Mouse (Mus musculus) 3134 (cell line): ENCODE measurements around the gene Slc37a4.
"Not testable (repeated sequence)": the region's sequence is repeated elsewhere in the genome, so short reads cannot be mapped to it uniquely, and the experiment has no call there.

Experiments used
- DNase-seq: peaks from one replicate; pipeline ENCODE4 v3.0.0-alpha.2; 2011; ENCODE audit warnings: low spot score; ENCODE audit not compliant: insufficient read length; ENCODE audit errors: extremely low read depth

Slc37a4 gene

GRCm38 (mm10) chr9:44396684-44397411 is at the start of gene Slc37a4:
Slc37a4 (plus strand) TSS chr9:44396852.
- peak; percentile 98 for DNase-seq

- DNase-seq, result no peak
Observed at GRCm38 (mm10) chr9:44347166-44347565, 49.5 kb upstream of the Slc37a4 start.

DNA sequence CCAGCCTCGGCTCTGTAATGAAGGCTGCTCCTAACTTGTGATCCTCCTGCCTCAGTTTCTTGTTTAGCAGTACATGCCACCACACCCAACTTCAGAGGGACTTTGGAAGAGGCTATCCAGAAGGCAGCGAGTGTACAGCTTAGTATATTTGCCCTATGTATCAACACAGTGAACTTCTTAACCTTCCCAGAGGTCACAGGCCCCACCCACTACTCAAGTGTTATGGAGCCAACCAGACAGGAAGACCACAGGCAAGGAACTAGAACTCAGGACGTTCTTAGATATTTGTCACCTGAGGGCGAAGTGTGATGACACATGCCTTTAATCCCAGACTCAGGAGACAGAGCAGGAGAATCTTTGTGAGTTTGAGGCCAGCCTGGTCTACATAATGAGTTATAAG is 49.0 kb upstream of the Slc37a4 start:
- DNase-seq, result no peak

- DNase-seq, result no peak
Observed at GRCm38 (mm10) chr9:44348546-44348945, 48.1 kb upstream of the Slc37a4 start.

GRCm38 (mm10) chr9:44351396-44351795 is 45.3 kb upstream of the Slc37a4 start:
- no peak for DNase-seq

GRCm38 (mm10) chr9:44352337-44352736 is 44.3 kb upstream of the Slc37a4 start:
- no peak for DNase-seq

DNA sequence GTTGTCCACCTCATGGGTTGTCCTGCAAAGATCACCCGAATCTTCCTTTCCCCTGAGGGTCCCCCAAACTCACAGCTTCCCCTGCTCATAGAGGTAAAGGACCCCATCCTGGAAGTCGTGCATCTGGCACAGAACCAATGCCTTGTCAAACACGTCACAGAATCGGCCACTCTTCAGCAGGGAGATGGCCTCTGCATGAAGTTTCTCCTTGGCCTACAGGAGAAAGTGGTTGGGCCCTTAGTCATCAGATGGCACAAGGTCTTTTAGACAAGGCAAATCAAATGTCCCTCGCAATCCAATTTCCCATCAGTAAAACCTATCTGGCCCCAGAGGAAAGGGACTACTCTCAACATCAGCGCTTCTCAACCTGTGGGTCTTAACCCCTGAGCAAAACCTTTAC is 43.5 kb upstream of the Slc37a4 start:
- no peak for DNase-seq

DNA sequence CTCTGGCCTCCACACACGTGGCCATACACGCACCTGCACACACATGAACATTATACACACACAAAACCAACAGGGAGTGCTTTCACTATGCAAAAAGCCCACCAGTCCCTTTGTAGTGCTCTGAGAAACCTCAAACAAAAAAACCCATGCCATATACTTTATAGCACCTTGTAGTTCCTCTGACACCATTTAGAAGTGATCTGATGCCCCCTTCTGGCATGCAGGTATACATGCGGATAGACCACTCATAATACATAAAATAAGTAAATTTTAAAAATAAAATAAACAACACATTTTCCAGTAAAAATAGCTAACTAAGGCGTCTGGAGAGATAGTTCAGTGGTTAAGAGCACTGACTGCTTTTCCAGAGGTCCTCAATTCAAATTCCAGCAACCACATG is 39.4 kb upstream of the Slc37a4 start:
- no peak for DNase-seq

DNA sequence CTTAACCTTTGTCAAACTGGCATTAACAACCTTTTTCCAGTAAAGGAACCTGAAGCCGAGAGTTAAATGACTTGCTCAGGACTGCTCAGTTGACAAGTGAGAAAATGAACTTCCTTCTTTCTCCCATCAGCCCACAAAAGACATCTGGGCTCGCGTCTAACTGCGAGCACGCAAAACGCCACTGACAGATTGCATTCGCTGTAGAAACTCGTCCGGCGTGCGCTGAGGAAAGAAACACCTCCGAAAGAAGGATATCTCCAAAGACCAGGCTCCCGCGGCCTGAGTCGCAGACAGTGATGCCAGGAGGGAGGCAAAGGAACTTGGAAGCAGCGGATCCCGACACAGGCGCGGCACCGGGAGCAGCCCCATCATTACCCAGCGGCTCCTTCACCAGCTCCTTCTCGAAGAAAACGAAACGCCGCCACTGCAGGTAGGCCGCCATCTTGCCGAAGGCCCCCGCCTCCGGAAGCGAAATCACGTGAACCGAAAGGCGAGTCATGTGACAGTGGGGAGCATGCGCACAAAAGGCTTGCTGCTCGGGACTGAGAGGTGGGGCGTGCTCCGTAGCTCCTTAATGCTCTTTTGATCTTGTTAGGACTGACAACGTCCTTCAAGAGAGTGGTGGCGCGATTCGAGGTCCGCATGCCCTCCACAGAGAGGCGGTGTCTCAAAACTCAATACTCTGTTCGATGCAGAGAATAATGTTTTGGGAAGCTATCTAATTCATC is 35.3 kb upstream of the Slc37a4 start, which contains the start of gene Vps11:
Gene Vps11, minus strand, starts transcription at position 481 of the 728 bp plus-strand sequence.
- peak; percentile 90 for DNase-seq

GRCm38 (mm10) chr9:44361931-44362330 is 34.7 kb upstream of the Slc37a4 start:
- not testable (repeated sequence) for DNase-seq

- no peak for DNase-seq
Observed at GRCm38 (mm10) chr9:44364480-44364879, 32.2 kb upstream of the Slc37a4 start.

DNA sequence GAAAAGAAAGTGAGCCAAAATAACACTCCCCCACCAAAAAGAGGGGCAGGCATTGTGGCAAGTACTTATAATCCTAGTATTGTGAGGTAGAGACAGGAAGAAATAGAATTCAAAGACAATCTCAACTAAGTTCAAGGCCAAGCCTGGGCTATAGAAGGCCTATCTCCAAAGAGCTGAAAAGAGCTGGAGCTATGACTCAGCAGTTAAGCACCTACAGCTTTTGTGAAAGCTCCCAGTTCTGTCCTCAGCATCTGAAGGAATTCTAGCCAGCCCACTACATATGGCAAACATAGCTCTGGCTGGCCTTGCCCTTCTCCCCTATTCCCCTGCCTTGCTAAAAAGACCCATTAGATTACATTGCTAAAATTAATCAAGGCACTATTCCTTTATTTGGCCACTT is 23.3 kb upstream of the Slc37a4 start:
- DNase-seq, result no peak

- DNase-seq, result no peak
Observed at GRCm38 (mm10) chr9:44376141-44376540, 20.5 kb upstream of the Slc37a4 start.

DNA sequence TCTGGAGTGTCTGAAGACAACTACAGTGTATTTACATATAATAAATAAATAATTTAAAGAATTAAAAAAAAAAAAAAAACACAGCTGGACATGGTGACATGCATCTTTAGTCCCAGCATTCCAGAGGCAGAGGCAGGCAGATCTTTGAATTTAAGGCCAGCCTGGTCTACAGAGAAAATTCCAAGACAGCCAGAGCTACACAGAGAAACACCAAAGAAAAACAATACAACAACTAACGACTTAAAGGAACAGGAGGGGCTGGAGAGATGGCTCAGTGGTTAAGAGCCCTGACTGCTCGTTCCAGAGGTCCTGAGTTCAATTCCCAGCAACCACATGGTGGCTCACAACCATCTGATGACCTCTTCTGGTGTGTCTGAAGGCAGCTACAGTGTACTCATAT is 19.3 kb upstream of the Slc37a4 start:
- not testable (repeated sequence) for DNase-seq

DNA sequence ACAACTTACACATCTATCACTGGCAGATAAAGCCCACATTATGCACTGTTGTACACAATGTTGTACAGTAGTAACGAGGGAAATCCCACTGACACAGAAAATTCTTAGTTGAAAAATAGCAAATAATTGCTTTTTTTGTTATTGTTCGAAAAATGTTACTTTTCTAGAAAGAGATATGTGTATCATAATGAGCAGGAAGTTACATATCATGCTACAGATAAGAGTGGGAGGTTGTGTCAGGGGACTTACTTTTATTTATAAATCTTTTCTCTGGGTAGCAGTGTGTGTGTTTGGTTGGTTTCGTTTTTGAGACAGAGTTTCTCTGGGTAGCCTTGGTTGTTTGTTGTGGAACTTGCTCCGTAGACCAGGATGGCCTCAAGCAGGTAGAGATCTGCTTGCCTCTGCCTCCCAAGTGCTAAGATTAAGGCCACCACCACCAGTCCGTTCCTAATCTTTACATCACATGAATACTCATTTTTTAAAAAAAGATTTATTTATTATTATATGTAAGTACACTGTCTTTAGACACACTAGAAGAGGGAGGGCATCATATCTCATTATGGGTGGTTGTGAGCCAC is 18.4 kb upstream of the Slc37a4 start:
- DNase-seq, result no peak

DNA sequence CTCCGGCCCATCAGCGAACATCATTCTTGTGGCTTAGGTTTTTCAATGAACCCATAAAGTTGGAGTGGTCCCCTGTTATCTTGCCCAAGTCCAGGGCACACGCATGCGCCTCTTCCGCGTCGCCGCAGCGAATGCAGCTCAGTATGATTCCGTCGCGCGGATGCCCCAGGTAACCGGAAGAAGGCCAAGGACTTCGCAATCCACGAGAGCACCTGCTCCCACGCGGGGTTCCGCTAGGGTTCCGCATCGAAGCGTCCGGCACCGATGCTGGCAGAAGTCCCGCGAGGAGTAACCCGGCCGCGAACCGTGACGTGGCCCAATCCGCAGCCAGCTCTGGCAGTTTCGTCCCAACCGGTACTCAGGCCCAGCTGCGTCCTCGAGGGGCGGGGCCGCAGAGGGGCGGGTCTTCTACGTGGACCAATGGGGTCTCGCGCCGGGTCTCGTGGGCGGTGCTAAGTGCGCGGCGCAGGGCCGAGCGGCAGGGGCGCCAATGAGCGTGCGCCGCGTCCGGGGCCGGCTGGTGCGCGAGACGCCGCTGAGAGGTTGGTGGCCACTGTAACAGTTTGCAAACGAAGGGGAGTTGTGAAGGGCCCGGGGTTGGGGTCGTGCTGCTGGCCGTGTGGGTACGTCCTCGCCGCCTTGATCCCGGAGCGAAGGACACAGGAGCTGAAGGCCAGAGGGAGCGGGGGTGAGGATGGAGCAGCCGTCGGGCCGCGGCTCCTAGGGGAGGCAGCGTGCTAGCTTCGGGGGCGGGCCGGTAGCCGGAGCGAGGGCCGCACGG is 17.4 kb upstream of the Slc37a4 start, which contains the start of gene Hyou1:
Gene Hyou1, plus strand, starts transcription at position 437 of the 781 bp plus-strand sequence.
- peak; percentile 99 for DNase-seq

- no peak for DNase-seq
Observed at GRCm38 (mm10) chr9:44379862-44380261, 16.8 kb upstream of the Slc37a4 start.

DNA sequence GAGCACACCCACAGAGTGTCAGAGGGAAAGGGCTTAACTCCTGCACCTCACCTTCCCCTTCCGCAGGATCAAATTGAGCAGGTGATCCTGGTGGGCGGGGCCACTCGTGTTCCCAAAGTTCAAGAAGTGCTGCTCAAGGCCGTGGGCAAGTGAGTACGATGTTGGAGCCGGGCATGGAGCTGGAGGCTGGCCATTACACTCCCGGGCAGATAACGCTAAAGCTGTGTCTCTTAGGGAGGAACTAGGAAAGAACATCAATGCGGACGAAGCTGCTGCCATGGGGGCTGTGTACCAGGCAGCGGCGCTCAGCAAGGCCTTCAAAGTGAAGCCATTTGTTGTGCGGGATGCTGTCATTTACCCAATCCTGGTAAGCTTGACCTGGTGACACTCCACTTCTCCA is 12.1 kb upstream of the Slc37a4 start:
- DNase-seq, result no peak

- no peak for DNase-seq
Observed at GRCm38 (mm10) chr9:44387221-44387620, 9.4 kb upstream of the Slc37a4 start.

GRCm38 (mm10) chr9:44389273-44389672 is 7.4 kb upstream of the Slc37a4 start:
- DNase-seq, result no peak

- no peak for DNase-seq
Observed at GRCm38 (mm10) chr9:44391466-44391865, 5.2 kb upstream of the Slc37a4 start.
